Mouse (Mus musculus): ENCODE data around the gene Rhoh. TPM values are rescaled to one million over a fixed set of nuclear protein-coding genes. Genes with fewer than 3 reads are reported as not detected.
A peak's percentile ranks its signal among the peaks of the same experiment; 100 is the strongest.

Gene Rhoh
- total RNA-seq, 2 experiments from 2014 or later = 0.79 to 0.91 TPM

GRCm38 (mm10) chr5:65885699-65886443 lies 24.9 kb downstream of the Rhoh start:
- DNase-seq (ENCODE audit: extremely low spot score in 1 of 2, low spot score in 2 of 2) = no peak
- intact Hi-C loops (cut with DNase I) = no loop called here

- DNase-seq (ENCODE audit: extremely low spot score in 1 of 2, low spot score in 2 of 2) = no peak
- intact Hi-C loops (cut with DNase I) = no loop called here
Observed at GRCm38 (mm10) chr5:65888102-65888501, 27.1 kb downstream of the Rhoh start.

GRCm38 (mm10) chr5:65888998-65889397 lies 28.0 kb downstream of the Rhoh start:
- DNase-seq (ENCODE audit: extremely low spot score in 1 of 2, low spot score in 2 of 2) = no peak
- intact Hi-C loops (cut with DNase I) = no loop called here

GRCm38 (mm10) chr5:65891251-65891826 lies 30.3 kb downstream of the Rhoh start:
- intact Hi-C loops (cut with DNase I) = no loop called here
- DNase-seq (ENCODE audit: extremely low spot score in 1 of 2, low spot score in 2 of 2) = no peak

GRCm38 (mm10) chr5:65895121-65895692 lies 34.2 kb downstream of the Rhoh start:
- intact Hi-C loops (cut with DNase I) = no loop called here

DNA sequence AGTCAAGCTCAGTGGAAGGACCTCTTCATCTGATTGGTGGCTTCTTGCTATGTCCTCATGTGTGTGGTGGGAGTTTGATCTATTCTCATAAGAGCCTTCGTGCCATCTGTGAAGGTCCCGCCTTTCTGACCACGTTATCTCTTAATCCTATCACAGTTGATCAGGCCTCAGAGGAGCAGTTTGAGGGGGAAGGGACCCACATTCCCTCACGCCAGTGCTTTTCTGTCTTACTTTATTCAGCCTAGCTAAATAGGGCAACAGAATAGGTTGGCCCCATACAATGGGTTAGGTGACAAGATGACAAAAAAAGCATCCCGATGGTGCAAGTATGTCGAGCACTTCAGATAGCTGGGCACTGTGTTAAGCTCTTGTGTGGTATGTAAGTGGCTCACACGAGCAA lies 34.8 kb downstream of the Rhoh start:
- intact Hi-C loops (cut with DNase I) = no loop called here
- DNase-seq (ENCODE audit: extremely low spot score in 1 of 2, low spot score in 2 of 2) = no peak

More at GRCm38 (mm10) chr5:65895121-65895692, 34.2 kb downstream of the Rhoh start:
- DNase-seq (ENCODE audit: extremely low spot score in 1 of 2, low spot score in 2 of 2) = no peak

DNA sequence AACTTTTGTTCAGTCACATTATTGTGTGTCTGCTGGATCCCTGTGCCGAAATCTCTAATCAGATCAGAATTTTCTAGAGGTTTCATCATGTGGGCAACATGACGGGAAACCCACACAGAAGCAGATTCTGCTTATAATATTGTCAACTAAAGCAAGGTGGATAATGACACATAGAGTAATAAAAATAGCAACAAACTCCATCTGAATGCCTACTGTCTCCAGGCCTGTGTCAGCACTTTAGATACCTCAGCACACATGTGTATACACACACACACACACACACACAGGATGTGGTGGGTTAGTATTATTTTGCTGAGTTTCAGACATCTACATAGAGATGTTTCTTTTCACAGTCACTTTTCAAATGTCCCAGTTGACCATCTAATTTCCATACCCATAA lies 36.7 kb downstream of the Rhoh start:
- no peak for DNase-seq (ENCODE audit: extremely low spot score in 1 of 2, low spot score in 2 of 2)
- intact Hi-C loops (cut with DNase I) = no loop called here

DNA sequence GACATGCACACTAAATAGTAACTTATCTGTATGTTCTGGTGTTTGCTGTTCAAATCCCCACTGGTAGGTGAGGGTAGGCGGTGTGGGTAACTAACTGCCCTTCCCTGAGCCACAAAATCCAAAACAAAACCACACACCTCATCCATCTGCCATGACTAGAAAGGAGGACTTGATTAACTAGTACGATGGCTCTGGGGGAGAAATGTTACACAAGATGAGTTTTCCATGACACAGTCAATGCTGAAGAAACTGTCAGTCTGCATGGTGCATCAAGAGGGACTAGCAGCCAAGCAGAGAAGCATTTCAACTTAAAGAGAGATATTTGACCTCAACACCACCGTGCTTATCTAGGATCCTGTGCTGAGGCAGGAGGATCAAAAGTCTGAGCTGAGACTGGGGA lies 37.7 kb downstream of the Rhoh start:
- intact Hi-C loops (cut with DNase I) = no loop called here

DNA sequence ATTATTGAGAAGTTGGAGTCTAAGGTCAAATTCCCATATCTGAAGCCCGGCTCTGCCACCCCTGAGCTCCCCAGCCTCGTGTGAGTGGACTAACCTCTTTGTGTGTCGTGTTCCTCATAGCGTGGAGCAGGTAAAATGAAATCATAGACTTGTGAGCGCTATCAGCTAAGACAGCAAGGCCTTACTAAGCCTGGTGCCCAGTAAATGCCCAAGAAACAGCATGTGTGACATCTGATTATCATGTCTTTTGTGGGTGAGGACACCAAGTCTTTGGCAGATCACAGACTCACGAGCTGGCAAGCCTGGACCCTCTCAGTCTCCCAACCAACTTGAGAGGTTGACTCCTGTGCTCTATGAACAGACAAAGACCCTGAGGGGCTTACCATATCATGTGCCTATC lies 39.1 kb downstream of the Rhoh start:
- intact Hi-C loops (cut with DNase I) = no loop called here
- no peak for DNase-seq (ENCODE audit: extremely low spot score in 1 of 2, low spot score in 2 of 2)

More for the DNA sequence above, 37.7 kb downstream of the Rhoh start:
- no peak for DNase-seq (ENCODE audit: extremely low spot score in 1 of 2, low spot score in 2 of 2)

DNA sequence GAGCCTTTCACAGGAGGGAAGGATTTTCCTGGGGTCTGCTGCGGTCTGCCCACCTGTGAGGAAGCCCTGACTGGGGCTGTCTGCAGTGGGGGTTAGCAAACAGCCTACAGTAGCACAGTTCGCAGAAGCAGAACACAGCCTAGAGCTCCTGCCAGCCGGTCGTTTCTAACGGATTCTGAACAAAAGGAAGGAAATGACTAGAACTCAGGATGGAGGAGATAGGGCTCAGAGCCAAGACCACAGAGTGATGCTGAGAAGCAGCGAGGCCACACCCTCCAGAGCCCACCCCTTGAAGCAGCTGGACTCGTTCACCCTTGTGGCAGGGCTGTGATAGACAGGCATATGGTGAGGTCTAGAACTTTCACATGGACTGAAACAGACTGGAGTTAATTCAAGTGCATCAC lies 39.9 kb downstream of the Rhoh start:
- intact Hi-C loops (cut with DNase I) = no loop called here
- peak in 1 of 2 experiments; percentile 36 for DNase-seq (ENCODE audit: extremely low spot score in 1 of 2, low spot score in 2 of 2)

- no peak for DNase-seq (ENCODE audit: extremely low spot score in 1 of 2, low spot score in 2 of 2)
Observed at GRCm38 (mm10) chr5:65901868-65902418, 40.9 kb downstream of the Rhoh start.

DNA sequence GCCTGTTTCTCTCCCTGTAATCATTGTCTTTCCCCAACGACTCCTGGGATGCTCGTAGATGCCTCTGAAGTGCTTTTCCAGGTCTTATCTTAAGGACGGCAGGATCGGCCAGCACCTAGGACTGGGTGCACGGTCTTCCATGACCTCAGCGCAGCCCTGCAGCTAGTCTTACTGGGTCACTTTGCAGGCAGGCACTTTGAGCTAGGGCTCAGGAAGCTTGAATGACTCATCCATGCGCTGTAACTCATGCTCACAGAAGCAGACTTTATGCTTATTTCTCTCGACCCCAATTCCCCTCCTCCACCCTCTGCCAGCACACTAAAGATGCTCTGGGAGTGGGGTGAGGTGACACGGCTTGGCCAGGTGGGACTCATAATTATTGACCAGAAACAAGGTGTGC lies 41.8 kb downstream of the Rhoh start:
- no peak for DNase-seq (ENCODE audit: extremely low spot score in 1 of 2, low spot score in 2 of 2)
- intact Hi-C loops (cut with DNase I) = no loop called here

More at GRCm38 (mm10) chr5:65901868-65902418, 40.9 kb downstream of the Rhoh start:
- intact Hi-C loops (cut with DNase I) = no loop called here

- DNase-seq (ENCODE audit: extremely low spot score in 1 of 2, low spot score in 2 of 2) = no peak
- intact Hi-C loops (cut with DNase I) = no loop called here
Observed at GRCm38 (mm10) chr5:65904476-65904875, 43.5 kb downstream of the Rhoh start.

DNA sequence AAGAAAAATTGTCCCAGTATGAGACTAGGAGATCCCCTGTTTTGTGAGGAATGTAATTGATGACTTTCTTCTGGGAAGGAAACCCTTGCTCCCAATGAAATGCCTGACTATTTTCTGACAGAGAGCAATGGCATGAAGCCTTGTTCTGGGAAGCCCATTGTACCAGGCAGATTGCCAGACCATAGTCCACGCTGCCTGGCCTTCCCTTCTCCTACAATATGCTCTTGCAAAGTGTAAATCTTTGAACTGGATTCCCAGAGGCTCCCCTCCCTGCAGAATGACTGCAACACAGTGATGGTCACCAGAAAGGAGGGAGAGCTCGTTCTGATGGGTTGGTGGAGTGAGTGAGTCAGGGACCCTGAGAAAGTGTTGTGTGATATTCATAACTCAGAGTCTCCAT lies 47.7 kb downstream of the Rhoh start:
- intact Hi-C loops (cut with DNase I) = no loop called here
- DNase-seq (ENCODE audit: extremely low spot score in 1 of 2, low spot score in 2 of 2) = no peak

DNA sequence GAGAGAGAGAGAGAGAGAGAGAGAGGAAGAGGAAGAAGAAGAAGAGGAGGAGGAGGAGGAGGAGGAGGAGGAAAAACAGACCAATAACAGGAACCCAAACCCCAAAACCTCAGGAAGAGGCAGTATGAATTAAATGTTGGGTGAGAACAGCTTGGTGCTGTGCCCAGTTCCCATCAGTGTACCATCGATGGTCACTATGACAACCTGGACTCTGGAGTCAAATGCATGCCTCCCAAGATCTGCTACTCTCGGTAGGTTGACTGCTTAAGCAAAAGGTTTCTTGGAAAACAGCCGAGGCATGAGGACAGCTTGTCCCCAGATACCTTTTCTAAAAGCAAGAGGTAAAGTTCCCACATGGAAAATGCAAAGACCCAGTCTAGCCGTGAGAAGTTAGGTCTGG lies 48.3 kb downstream of the Rhoh start:
- intact Hi-C loops (cut with DNase I) = no loop called here
- DNase-seq (ENCODE audit: extremely low spot score in 1 of 2, low spot score in 2 of 2) = no peak

DNA sequence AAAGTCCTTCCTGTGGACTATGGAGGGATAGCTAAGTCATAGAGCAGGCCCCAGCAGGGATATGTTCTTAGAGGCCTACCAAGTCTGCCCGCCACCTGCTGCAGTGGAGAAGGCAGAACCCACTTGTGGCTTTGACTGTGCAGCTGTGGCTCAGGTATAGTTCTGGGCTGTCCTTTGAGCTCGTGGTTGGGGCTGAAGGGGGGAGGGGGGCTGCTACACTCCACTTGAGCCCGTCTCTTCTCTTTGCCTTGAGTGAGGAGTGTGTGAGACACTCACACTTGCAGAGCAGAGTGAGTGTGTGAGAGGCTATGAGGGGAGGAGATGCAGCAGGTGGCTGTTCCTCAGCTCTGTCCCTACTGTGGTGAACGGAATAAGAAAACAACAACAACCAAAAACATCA lies 49.4 kb downstream of the Rhoh start:
- intact Hi-C loops (cut with DNase I) = no loop called here
- no peak for DNase-seq (ENCODE audit: extremely low spot score in 1 of 2, low spot score in 2 of 2)

DNA sequence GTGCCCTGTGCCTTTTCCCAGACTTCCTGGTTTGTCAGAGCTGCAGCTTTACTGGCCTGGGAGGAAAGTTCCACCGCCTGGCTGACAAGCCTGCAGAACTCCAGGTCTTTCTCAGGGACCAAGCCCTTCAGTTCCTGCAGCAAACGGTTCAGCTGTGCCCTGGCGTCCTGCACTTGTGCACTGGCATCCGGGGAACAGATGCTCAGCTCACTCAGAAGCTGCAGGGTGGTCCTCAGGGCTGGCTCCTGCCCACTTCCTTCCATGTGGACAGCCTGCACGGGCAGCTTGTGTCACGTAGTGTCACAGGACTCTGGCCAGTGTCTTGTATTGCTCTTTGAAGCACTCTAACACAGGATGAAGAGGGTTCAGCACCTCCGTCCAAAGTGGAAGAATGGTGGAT lies 50.7 kb downstream of the Rhoh start:
- DNase-seq (ENCODE audit: extremely low spot score in 1 of 2, low spot score in 2 of 2) = no peak
- intact Hi-C loops (cut with DNase I) = no loop called here

GRCm38 (mm10) chr5:65912201-65912600 lies 51.2 kb downstream of the Rhoh start:
- intact Hi-C loops (cut with DNase I) = no loop called here
- DNase-seq (ENCODE audit: extremely low spot score in 1 of 2, low spot score in 2 of 2) = no peak

DNA sequence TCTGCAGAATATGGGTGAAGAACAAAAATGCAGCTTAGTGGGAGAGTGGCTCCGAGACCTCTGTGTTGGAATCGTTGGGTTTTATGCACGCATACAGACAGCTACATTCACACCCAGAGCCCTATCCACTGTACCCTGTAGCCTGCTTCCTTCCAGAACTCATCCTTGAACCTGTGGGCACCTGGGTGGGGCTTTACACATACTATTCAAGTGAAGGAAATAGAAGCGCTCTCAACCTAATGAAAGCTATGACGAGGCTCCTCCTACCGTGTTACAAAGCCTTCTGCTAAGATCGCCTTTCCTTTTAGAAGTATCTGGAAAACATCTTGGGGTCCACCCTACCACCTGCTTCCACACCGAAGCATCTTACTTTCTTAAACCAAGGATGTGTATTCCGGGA lies 52.1 kb downstream of the Rhoh start:
- intact Hi-C loops (cut with DNase I) = no loop called here
- DNase-seq (ENCODE audit: extremely low spot score in 1 of 2, low spot score in 2 of 2) = no peak

DNA sequence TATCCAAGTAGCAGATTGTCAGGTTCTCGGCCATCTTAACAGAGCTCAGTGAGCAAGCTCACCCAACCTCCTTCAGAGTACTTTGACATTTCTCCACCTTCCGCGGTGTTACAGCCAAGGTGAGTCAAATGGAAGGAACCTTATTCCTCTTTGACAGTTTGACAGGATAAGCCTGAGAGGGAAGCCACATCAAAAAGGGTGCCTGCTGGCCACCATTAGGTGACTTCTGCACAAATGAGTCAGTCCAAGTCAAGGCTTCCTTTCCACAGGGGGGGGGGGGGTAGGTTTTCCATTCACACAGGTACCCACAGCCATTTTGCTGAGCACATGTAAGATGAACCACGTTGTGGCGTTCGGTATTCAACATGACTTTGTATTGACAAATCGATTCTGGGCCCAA lies 53.3 kb downstream of the Rhoh start:
- no peak for DNase-seq (ENCODE audit: extremely low spot score in 1 of 2, low spot score in 2 of 2)
- intact Hi-C loops (cut with DNase I) = no loop called here

Data from left cerebral cortex, postnatal 10 days (tissue).